ENCODE assay signal across 13 mouse cellular contexts in the genomic region with DNA sequence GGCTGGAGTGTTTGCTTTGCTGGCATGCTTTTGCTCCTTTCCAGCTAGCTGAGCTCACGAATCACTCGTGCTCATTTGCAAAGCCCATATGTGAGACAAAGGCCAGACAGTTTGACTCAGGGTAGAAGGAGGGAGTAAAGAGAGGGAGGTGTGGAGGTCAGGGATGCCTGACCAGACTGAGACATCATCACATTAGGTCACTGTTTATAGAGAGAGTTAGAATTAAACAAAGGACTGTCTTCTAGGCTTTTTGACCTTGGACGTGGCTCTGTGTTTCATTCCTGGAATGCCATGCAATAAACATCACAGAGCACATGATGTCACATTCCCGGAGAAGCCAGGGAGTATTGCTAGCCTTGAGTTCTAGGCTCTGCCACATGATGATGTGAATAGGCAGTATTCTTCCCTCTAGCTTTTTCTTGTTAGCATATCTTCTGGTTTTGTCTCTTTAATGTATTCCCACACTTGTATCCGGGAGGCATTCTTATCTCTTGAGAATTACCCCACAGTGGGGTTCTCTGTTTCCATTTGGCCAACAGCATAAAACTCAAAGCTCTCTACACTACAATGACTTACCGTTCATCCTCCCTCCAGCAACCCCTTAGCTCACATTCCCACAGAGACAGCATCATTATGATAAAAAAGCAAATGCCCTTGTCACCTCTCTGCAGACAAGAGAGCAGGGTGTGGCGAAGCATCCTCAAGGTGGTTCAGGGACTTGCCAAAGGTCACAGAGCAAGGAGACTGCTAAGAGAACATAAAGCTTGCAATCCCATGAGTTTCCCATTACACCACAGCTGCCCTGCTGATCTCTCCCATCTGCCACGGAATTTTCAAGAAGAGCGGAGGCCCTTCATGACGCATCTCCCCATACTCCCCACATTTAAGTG.
DNase-seq lines count a peak whose midpoint lies in the region; ATAC-seq and TF ChIP-seq lines count a peak whose summit lies in the region.
"Had no signal": no experiment of that assay in that cellular context is flagged by ENCODE, and none has a peak within 500 bp of the region (broad histone marks: within the 10 kb centered on the region; RNA-seq: fewer than 3 reads in every experiment).

No protein-coding gene starts in this region.

- DNase-seq in heart, adult 9 months (ENCODE audit: low spot score in 2 of 2): no peak
- DNase-seq in adrenal gland, adult 8-10 months: peak; percentile 58
- DNase-seq in right cerebral cortex, postnatal 36 days (ENCODE audit: low spot score in 2 of 2): no peak
- no peak for DNase-seq in spleen, postnatal 36 days (ENCODE audit: low spot score in 2 of 2)

- H3K9me3 ChIP-seq in heart, embryonic 12.5 days (replicated peaks): no peaks in the 10 kb centered on the region
- H3K9me3 ChIP-seq in ES-Bruce4 (replicated peaks; ENCODE audit: control insufficient read depth, insufficient read depth, low read length, poor library complexity, severe bottlenecking): no peaks in the 10 kb centered on the region
- no peaks in the 10 kb centered on the region for H3K9me3 ChIP-seq in lung, embryonic 16.5 days (ENCODE audit: control insufficient read depth, low read length)
- H3K9me3 ChIP-seq in neural tube, embryonic 15.5 days (replicated peaks): no peaks in the 10 kb centered on the region
- H3K9me3 ChIP-seq: embryonic facial prominence, embryonic 12.5 days; hindbrain, embryonic 10.5 days; liver, embryonic 15.5 days had no signal

- no peak overlapping the region for H3K4me3 ChIP-seq in heart, embryonic 12.5 days
- H3K4me3 ChIP-seq in ES-Bruce4 (ENCODE audit: low read depth, low read length): no peak overlapping the region
- H3K4me3 ChIP-seq in lung, embryonic 16.5 days (ENCODE audit: low read length): no peak overlapping the region
- H3K4me3 ChIP-seq in neural tube, embryonic 15.5 days (replicated peaks): no peak overlapping the region
- H3K4me3 ChIP-seq: embryonic facial prominence, embryonic 12.5 days; hindbrain, embryonic 10.5 days; liver, embryonic 15.5 days had no signal

- no peak for TF ChIP-seq CTCF in ES-Bruce4 (IDR thresholded peaks at IDR 0.05; ENCODE audit: low read depth, low read length)

- no peak overlapping the region for H3K4me2 ChIP-seq in heart, embryonic 12.5 days
- H3K4me2 ChIP-seq in lung, embryonic 16.5 days (ENCODE audit: low read depth, low read length): no peak overlapping the region
- no peak overlapping the region for H3K4me2 ChIP-seq in neural tube, embryonic 15.5 days
- H3K4me2 ChIP-seq: embryonic facial prominence, embryonic 12.5 days; liver, embryonic 15.5 days had no signal

- peak overlapping the region; percentile 19; the same call in 1 of the 2 replicates for H3K27ac ChIP-seq in heart, embryonic 12.5 days (ENCODE audit: poor library complexity, severe bottlenecking)
- H3K27ac ChIP-seq in ES-Bruce4 (ENCODE audit: insufficient read depth, low read length): no peak overlapping the region
- H3K27ac ChIP-seq in lung, embryonic 16.5 days (ENCODE audit: low read length): peak overlapping the region; percentile 23
- no peak overlapping the region for H3K27ac ChIP-seq in neural tube, embryonic 15.5 days (replicated peaks)
- H3K27ac ChIP-seq: embryonic facial prominence, embryonic 12.5 days; hindbrain, embryonic 10.5 days; liver, embryonic 15.5 days had no signal

- no peak for TF ChIP-seq POLR2A in ES-Bruce4 (IDR thresholded peaks at IDR 0.05; ENCODE audit: insufficient read depth, low read length)

- no peak overlapping the region for H3K9ac ChIP-seq in heart, embryonic 12.5 days
- no peak overlapping the region for H3K9ac ChIP-seq in ES-Bruce4 (ENCODE audit: low read depth, poor library complexity, severe bottlenecking)
- H3K9ac ChIP-seq in lung, embryonic 16.5 days (ENCODE audit: low read length): no peak overlapping the region
- no peak overlapping the region for H3K9ac ChIP-seq in neural tube, embryonic 15.5 days (replicated peaks)
- H3K9ac ChIP-seq: embryonic facial prominence, embryonic 12.5 days; liver, embryonic 15.5 days had no signal

- WGBS in heart, embryonic 12.5 days: 46% methylated on average over 10 of the region's 10 CpGs
- WGBS in lung, embryonic 16.5 days: 41% methylated on average over 10 of the region's 10 CpGs
- 63% methylated on average over 10 of the region's 10 CpGs for WGBS in neural tube, embryonic 15.5 days

- no peaks in the 10 kb centered on the region for H3K27me3 ChIP-seq in heart, embryonic 12.5 days (replicated peaks)
- H3K27me3 ChIP-seq in ES-Bruce4 (ENCODE audit: control insufficient read depth, insufficient read depth, low read length, poor library complexity, severe bottlenecking): no peaks in the 10 kb centered on the region
- no peaks in the 10 kb centered on the region for H3K27me3 ChIP-seq in lung, embryonic 16.5 days (ENCODE audit: control insufficient read depth, insufficient read depth, low read depth, low read length)
- no peaks in the 10 kb centered on the region for H3K27me3 ChIP-seq in neural tube, embryonic 15.5 days (replicated peaks)
- H3K27me3 ChIP-seq: embryonic facial prominence, embryonic 12.5 days; liver, embryonic 15.5 days had no signal

- no peaks in the 10 kb centered on the region for H3K36me3 ChIP-seq in heart, embryonic 12.5 days
- H3K36me3 ChIP-seq in ES-Bruce4 (ENCODE audit: control insufficient read depth, insufficient read depth, low read length, poor library complexity, severe bottlenecking): no peaks in the 10 kb centered on the region
- H3K36me3 ChIP-seq in lung, embryonic 16.5 days (ENCODE audit: control insufficient read depth, insufficient read depth, low read length): no peaks in the 10 kb centered on the region
- no peaks in the 10 kb centered on the region for H3K36me3 ChIP-seq in neural tube, embryonic 15.5 days
- H3K36me3 ChIP-seq: embryonic facial prominence, embryonic 12.5 days; hindbrain, embryonic 10.5 days; liver, embryonic 15.5 days had no signal

- ATAC-seq in heart, embryonic 12.5 days (ENCODE audit: insufficient number of reproducible peaks, low FRiP score): no peak
- ATAC-seq in lung, embryonic 16.5 days (ENCODE audit: low read depth): peak; percentile 89
- ATAC-seq in neural tube, embryonic 15.5 days (ENCODE audit: low FRiP score): no peak
- ATAC-seq: activated CD4-positive, CD25-positive, alpha-beta regulatory T cell, adult 4 months; CD4-positive, CD25-positive, alpha-beta regulatory T cell, adult 4 months had no signal

- TF ChIP-seq EP300 in ES-Bruce4 (IDR thresholded peaks at IDR 0.05; ENCODE audit: insufficient read depth, low read depth, low read length): peak; percentile 89

- H3K4me1 ChIP-seq in heart, embryonic 12.5 days (replicated peaks): peaks cover 23% of the 10 kb centered on the region
- peaks cover 7% of the 10 kb centered on the region for H3K4me1 ChIP-seq in ES-Bruce4 (ENCODE audit: control insufficient read depth, insufficient read depth, low read length)
- peaks cover 18% of the 10 kb centered on the region for H3K4me1 ChIP-seq in lung, embryonic 16.5 days (replicated peaks; ENCODE audit: control insufficient read depth, insufficient read depth, low read length)
- no peaks in the 10 kb centered on the region for H3K4me1 ChIP-seq in neural tube, embryonic 15.5 days
- H3K4me1 ChIP-seq: liver, embryonic 15.5 days had no signal

Comparison
In these comparisons a context has a peak if more than half of its experiments do, and no peak if none do; other contexts are left out.
1. H3K27ac ChIP-seq: peak in heart, embryonic 12.5 days (single experiment) and lung, embryonic 16.5 days (single experiment); none in ES-Bruce4 (single experiment) and neural tube, embryonic 15.5 days (single experiment).